Mouse (Mus musculus): ENCODE measurements at regions not wholly inside any gene's neighbourhood (a gene's known extent, or its start where the extent isn't known, plus 50 kb on each side); places are given as distances from the start of the nearest gene placed in this dataset.
"Not testable (repeated sequence)": the region's sequence is repeated elsewhere in the genome, so short reads cannot be mapped to it uniquely, and the experiment has no call there.

GRCm38 (mm10) chr12:20802027-20802426 is 188.2 kb upstream of the Asap2 start:
- ATAC-seq (replicated peaks; ENCODE audit: poor library complexity, severe bottlenecking): not testable (repeated sequence)

GRCm38 (mm10) chr12:20805466-20805865 is 184.8 kb upstream of the Asap2 start:
- ATAC-seq (replicated peaks; ENCODE audit: poor library complexity, severe bottlenecking): not testable (repeated sequence)

- ATAC-seq (replicated peaks; ENCODE audit: poor library complexity, severe bottlenecking): no peak
Measured at GRCm38 (mm10) chr12:20806681-20807080, 183.6 kb upstream of the Asap2 start.

- ATAC-seq (replicated peaks; ENCODE audit: poor library complexity, severe bottlenecking): not testable (repeated sequence)
Measured at GRCm38 (mm10) chr12:20813836-20814235, 176.4 kb upstream of the Asap2 start.

GRCm38 (mm10) chr12:20815121-20815520 is 175.1 kb upstream of the Asap2 start:
- ATAC-seq (replicated peaks; ENCODE audit: poor library complexity, severe bottlenecking): not testable (repeated sequence)

GRCm38 (mm10) chr12:20815599-20815998 is 174.7 kb upstream of the Asap2 start:
- peak; percentile 58 for ATAC-seq (replicated peaks; ENCODE audit: poor library complexity, severe bottlenecking)

- not testable (repeated sequence) for ATAC-seq (replicated peaks; ENCODE audit: poor library complexity, severe bottlenecking)
Measured at GRCm38 (mm10) chr12:20843661-20844320, 146.5 kb upstream of the Asap2 start.

- not testable (repeated sequence) for ATAC-seq (replicated peaks; ENCODE audit: poor library complexity, severe bottlenecking)
Measured at GRCm38 (mm10) chr12:20844873-20845272, 145.4 kb upstream of the Asap2 start.

- no peak for ATAC-seq (replicated peaks; ENCODE audit: poor library complexity, severe bottlenecking)
Measured at GRCm38 (mm10) chr12:20845297-20845696, 145.0 kb upstream of the Asap2 start.

GRCm38 (mm10) chr12:20884104-20884503 is 106.2 kb upstream of the Asap2 start:
- ATAC-seq (replicated peaks; ENCODE audit: poor library complexity, severe bottlenecking): not testable (repeated sequence)

GRCm38 (mm10) chr12:20920653-20921397 is 69.4 kb upstream of the Asap2 start:
- peak; percentile 100 for ATAC-seq (replicated peaks; ENCODE audit: poor library complexity, severe bottlenecking)

GRCm38 (mm10) chr12:20921398-20922023 is 68.7 kb upstream of the Asap2 start:
- not testable (repeated sequence) for ATAC-seq (replicated peaks; ENCODE audit: poor library complexity, severe bottlenecking)

GRCm38 (mm10) chr12:20928966-20929365 is 61.3 kb upstream of the Asap2 start:
- not testable (repeated sequence) for ATAC-seq (replicated peaks; ENCODE audit: poor library complexity, severe bottlenecking)

Data from granulocyte monocyte progenitor cell, adult 5-6 weeks (primary cell).